Mouse (Mus musculus) MEL (cell line): ENCODE data around the gene Szrd1.

Experiments used
- BHLHE40 ChIP-seq: IDR thresholded peaks from 2 replicates; pipeline ENCODE4 v1.6.1; 2012; ENCODE audit warnings: low read depth, mild to moderate bottlenecking, inconsistent platforms, low read length, improper control_type of control experiment, borderline replicate concordance
- CHD2 ChIP-seq: IDR thresholded peaks from 2 replicates; pipeline ENCODE4 v1.6.1; 2011; ENCODE audit warnings: low read length, improper control_type of control experiment
- CTCF ChIP-seq, 3 experiments: IDR thresholded peaks in 2 of 3; conservative IDR thresholded peaks in 1 of 3; 2 replicates each; pipeline ENCODE4 v1.5.1; 2011 to 2012; ENCODE audit warnings: low read length in 3 of 3, low read depth in 2 of 3, mild to moderate bottlenecking in 2 of 3, improper control_type of control experiment in 1 of 3, inconsistent platforms in 1 of 3, mixed read lengths in 1 of 3, moderate library complexity in 1 of 3; ENCODE audit not compliant: control insufficient read depth in 1 of 3, insufficient read depth in 1 of 3, poor library complexity in 1 of 3, severe bottlenecking in 1 of 3
- E2F4 ChIP-seq: IDR thresholded peaks from 2 replicates; pipeline ENCODE4 v1.6.1; 2011; ENCODE audit warnings: low read depth, low read length, improper control_type of control experiment, borderline replicate concordance
- GABPA ChIP-seq: IDR thresholded peaks from 2 replicates; pipeline ENCODE4 v1.6.1; 2012; ENCODE audit warnings: low read depth, mild to moderate bottlenecking, inconsistent platforms, low read length, improper control_type of control experiment, moderate library complexity
- MEF2A ChIP-seq: IDR thresholded peaks from 2 replicates; pipeline ENCODE4 v1.6.1; 2014; ENCODE audit warnings: low read depth, mild to moderate bottlenecking, inconsistent platforms, low read length, improper control_type of control experiment; ENCODE audit not compliant: poor library complexity, insufficient replicate concordance, severe bottlenecking; ENCODE audit errors: extremely low read depth
- MYB ChIP-seq: IDR thresholded peaks from 2 replicates; pipeline ENCODE4 v1.6.1; 2011; ENCODE audit warnings: mild to moderate bottlenecking, low read depth, low read length, improper control_type of control experiment
- NELFE ChIP-seq: IDR thresholded peaks from 2 replicates; pipeline ENCODE4 v1.6.1; 2011; ENCODE audit warnings: low read depth, low read length, improper control_type of control experiment
- POLR2A ChIP-seq, 2 experiments: IDR thresholded peaks; 2 replicates each; pipeline ENCODE4 v1.6.1; 2011 to 2012; ENCODE audit warnings: low read length in 2 of 2, mild to moderate bottlenecking in 2 of 2, control low read depth in 1 of 2, improper control_type of control experiment in 1 of 2, low read depth in 1 of 2, moderate library complexity in 1 of 2; ENCODE audit not compliant: control insufficient read depth in 1 of 2, insufficient read depth in 1 of 2, poor library complexity in 1 of 2
- POLR2AphosphoS5 ChIP-seq: IDR thresholded peaks from 2 replicates; pipeline ENCODE4 v1.6.1; 2012; ENCODE audit warnings: low read depth, borderline replicate concordance, mild to moderate bottlenecking, inconsistent platforms, low read length, moderate library complexity, mixed read lengths
- USF2 ChIP-seq, 2 experiments: IDR thresholded peaks; 2 replicates each; pipeline ENCODE4 v1.6.1; 2011 to 2012; ENCODE audit warnings: improper control_type of control experiment in 2 of 2, low read length in 2 of 2, borderline replicate concordance in 1 of 2, inconsistent platforms in 1 of 2, low read depth in 1 of 2, mild to moderate bottlenecking in 1 of 2; ENCODE audit not compliant: insufficient read depth in 1 of 2

DNA sequence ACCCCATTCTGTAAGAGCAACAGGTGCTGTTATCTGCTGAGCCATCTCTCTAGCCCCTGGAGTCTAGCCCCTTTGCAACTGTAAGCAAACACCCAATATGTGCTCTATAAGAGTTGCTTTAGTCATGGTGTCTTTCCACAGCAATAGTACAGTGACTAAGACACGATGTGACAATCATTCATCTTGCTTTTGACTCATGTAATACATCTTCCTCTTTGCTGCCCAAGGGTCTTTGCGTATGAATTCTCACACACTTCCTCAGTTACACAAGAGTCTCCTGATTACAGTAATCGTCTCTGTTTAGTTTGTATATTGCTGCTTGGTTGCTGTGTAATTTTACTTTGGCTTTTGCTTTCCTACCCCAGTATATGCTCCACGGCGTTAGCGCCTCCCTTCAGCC lies 42.4 kb upstream of the Szrd1 start:
- TF ChIP-seq POLR2AphosphoS5 (no peak), MEF2A (no peak), CTCF (IDR thresholded peaks at IDR 0.05 in 2 of 3, conservative IDR thresholded peaks at IDR 0.05 in 1 of 3; ENCODE audit: control insufficient read depth in 1 of 3, insufficient read depth in 1 of 3, low read depth in 2 of 3, low read length in 3 of 3, poor library complexity in 1 of 3, severe bottlenecking in 1 of 3) (no peak), USF2 (IDR thresholded peaks at IDR 0.05; ENCODE audit: borderline replicate concordance in 1 of 2, insufficient read depth in 1 of 2, low read depth in 1 of 2, low read length in 2 of 2) (no peak), E2F4 (no peak), NELFE (no peak), MYB (no peak), CHD2 (no peak), POLR2A (IDR thresholded peaks at IDR 0.05; ENCODE audit: control insufficient read depth in 1 of 2, insufficient read depth in 1 of 2, low read depth in 1 of 2, low read length in 2 of 2, poor library complexity in 1 of 2) (no peak), BHLHE40 (no peak), GABPA (no peak)
